Mouse (Mus musculus) myocyte (in vitro differentiated cells): ENCODE data around the gene Cecr2. TPM values are rescaled to one million over a fixed set of nuclear protein-coding genes. Genes with fewer than 3 reads are reported as not detected.
"Not testable (repeated sequence)": the region's sequence is repeated elsewhere in the genome, so short reads cannot be mapped to it uniquely, and the experiment has no call there.

ENCODE experiments used
- H3K27me3 ChIP-seq: one replicate; pipeline ENCODE4 v1.6.1; 2011; ENCODE audit not compliant: control insufficient read depth, insufficient read depth, insufficient read length
- H3K36me3 ChIP-seq: one replicate; pipeline ENCODE4 v1.6.1; 2011; ENCODE audit not compliant: control insufficient read depth, insufficient read depth
- H3K4me2 ChIP-seq: one replicate; pipeline ENCODE4 v1.6.1; 2011; ENCODE audit warnings: low read depth, control low read depth
- H3K4me3 ChIP-seq: one replicate; pipeline ENCODE4 v1.5.1; 2011; ENCODE audit warnings: mild to moderate bottlenecking, control low read depth, moderate library complexity
- H3K79me2 ChIP-seq: one replicate; pipeline ENCODE4 v1.6.1; 2011; ENCODE audit not compliant: control insufficient read depth, insufficient read depth
- H3ac ChIP-seq: one replicate; pipeline ENCODE4 v1.6.1; 2011; ENCODE audit not compliant: control insufficient read depth, insufficient read length
- CEBPB ChIP-seq: IDR thresholded peaks from 2 replicates; pipeline ENCODE4 v1.6.1; 2011; ENCODE audit warnings: mild to moderate bottlenecking, moderate library complexity; ENCODE audit not compliant: poor library complexity, insufficient read depth, severe bottlenecking
- E2F4 ChIP-seq: IDR thresholded peaks from one replicate; pipeline ENCODE4 v1.6.1; 2011; ENCODE audit warnings: mild to moderate bottlenecking, control low read depth, moderate library complexity; ENCODE audit not compliant: insufficient read depth
- MAX ChIP-seq: IDR thresholded peaks from one replicate; pipeline ENCODE4 v1.6.1; 2011; ENCODE audit warnings: low read depth, mild to moderate bottlenecking, control low read depth
- MYOD1 ChIP-seq, 3 experiments: IDR thresholded peaks; one replicate each; pipeline ENCODE4 v1.6.1; 2011; ENCODE audit warnings: control low read depth in 2 of 3, low read depth in 2 of 3, mild to moderate bottlenecking in 2 of 3, moderate library complexity in 1 of 3; ENCODE audit not compliant: insufficient read length in 2 of 3, control insufficient read depth in 1 of 3
- MYOG ChIP-seq, 3 experiments: IDR thresholded peaks; one replicate each; pipeline ENCODE4 v1.6.1; 2011; ENCODE audit warnings: control low read depth in 2 of 3, low read depth in 2 of 3, mild to moderate bottlenecking in 2 of 3; ENCODE audit not compliant: insufficient read length in 2 of 3, control insufficient read depth in 1 of 3, insufficient read depth in 1 of 3
- POLR2A ChIP-seq: IDR thresholded peaks from one replicate; pipeline ENCODE4 v1.6.1; 2011; ENCODE audit warnings: low read depth, mild to moderate bottlenecking, control low read depth, moderate library complexity; ENCODE audit not compliant: insufficient read length
- POLR2AphosphoS2 ChIP-seq: IDR thresholded peaks from one replicate; pipeline ENCODE4 v1.6.1; 2011; ENCODE audit warnings: low read depth, control low read depth; ENCODE audit not compliant: insufficient read length
- REST ChIP-seq: IDR thresholded peaks from one replicate; pipeline ENCODE4 v1.6.1; 2011; ENCODE audit warnings: mild to moderate bottlenecking, control low read depth, moderate library complexity; ENCODE audit not compliant: insufficient read depth, insufficient read length
- SRF ChIP-seq: IDR thresholded peaks from one replicate; pipeline ENCODE4 v1.6.1; 2011; ENCODE audit warnings: low read depth; ENCODE audit not compliant: control insufficient read depth, insufficient read length
- TCF12 ChIP-seq: IDR thresholded peaks from one replicate; pipeline ENCODE4 v1.6.1; 2011; ENCODE audit warnings: mild to moderate bottlenecking, control low read depth; ENCODE audit not compliant: poor library complexity, insufficient read depth, severe bottlenecking
- TCF3 ChIP-seq: IDR thresholded peaks from one replicate; pipeline ENCODE4 v1.6.1; 2011; ENCODE audit warnings: low read depth, control low read depth; ENCODE audit not compliant: insufficient read length
- USF1 ChIP-seq: IDR thresholded peaks from one replicate; pipeline ENCODE4 v1.6.1; 2011; ENCODE audit warnings: low read depth, mild to moderate bottlenecking, control low read depth, moderate library complexity
- polyA plus RNA-seq: library from polyadenylated mRNA; unstranded; fragments of >200 nt; fragmentation: generic; extraction: Trizol; gene quantifications from one replicate; pipeline ENCODE4 v1.2.1, GENCODE M21; 2012; ENCODE audit warnings: missing spikeins

Gene Cecr2
- polyA plus RNA-seq, 1 experiment: 0.12 TPM

DNA sequence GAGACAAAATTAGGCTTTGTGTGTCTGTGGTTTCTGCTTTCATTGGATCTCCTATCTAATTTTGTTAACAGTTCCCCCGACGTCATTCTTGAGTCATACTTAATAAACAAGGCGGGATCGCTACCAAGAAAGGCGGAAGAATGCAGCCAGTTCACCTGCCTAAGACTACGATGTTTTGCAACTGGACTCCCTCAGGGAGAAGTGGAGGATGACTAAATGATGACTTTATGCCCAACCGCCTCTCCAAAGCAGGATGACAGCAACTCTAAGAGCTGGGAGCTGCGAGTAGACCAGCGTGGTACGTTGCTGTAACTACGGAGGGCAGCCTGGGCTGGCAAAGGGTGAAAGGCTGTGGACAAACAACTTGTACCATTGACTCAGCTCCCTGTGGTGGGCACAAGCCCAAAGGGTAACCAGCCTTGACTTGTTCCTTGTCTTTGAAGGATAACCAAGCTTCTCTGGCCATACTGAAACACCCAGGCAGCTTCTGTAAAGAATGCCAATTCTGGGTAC is 24.2 kb upstream of the Cecr2 start:
- H3K4me3 ChIP-seq: no peak overlapping the region
- H3K36me3 ChIP-seq: no peaks in the 10 kb centered on the region
- no peak for TF ChIP-seq MAX
- TF ChIP-seq MYOD1 (IDR thresholded peaks at IDR 0.05; ENCODE audit: control insufficient read depth in 1 of 3, insufficient read length in 2 of 3, low read depth in 2 of 3): no peak
- TF ChIP-seq USF1: no peak
- no peak for TF ChIP-seq TCF3
- no peak for TF ChIP-seq REST
- TF ChIP-seq E2F4: no peak
- TF ChIP-seq TCF12: no peak
- TF ChIP-seq POLR2A: no peak
- TF ChIP-seq MYOG (IDR thresholded peaks at IDR 0.05; ENCODE audit: control insufficient read depth in 1 of 3, insufficient read depth in 1 of 3, insufficient read length in 2 of 3, low read depth in 2 of 3): no peak
- TF ChIP-seq SRF: no peak
- TF ChIP-seq CEBPB: no peak
- TF ChIP-seq POLR2AphosphoS2: no peak
- H3K79me2 ChIP-seq: no peaks in the 10 kb centered on the region
- H3K4me2 ChIP-seq: peak overlapping the region; percentile 69
- no peaks in the 10 kb centered on the region for H3K27me3 ChIP-seq
- H3ac ChIP-seq: no peak overlapping the region

DNA sequence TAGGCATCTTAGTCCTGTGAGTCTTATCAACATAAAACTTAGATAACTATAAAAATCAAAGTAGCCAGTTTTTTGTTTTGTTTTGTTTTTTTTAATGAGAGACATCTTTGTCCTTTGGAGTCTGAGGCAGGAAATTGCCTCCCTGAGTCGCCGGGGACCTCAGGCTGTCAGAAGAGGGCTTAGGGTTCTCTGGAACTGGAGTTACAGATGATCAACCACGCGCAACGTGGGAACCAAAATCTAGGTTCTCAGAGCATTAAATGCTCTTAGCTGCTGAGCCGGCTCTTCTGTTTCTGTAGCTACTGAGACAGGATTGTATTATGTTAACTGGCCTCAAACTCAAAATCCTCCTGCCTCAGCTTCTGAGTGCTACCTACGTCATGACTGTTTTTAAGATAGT is 22.4 kb upstream of the Cecr2 start:
- Histone ChIP-seq H3K36me3 (no peaks in the 10 kb centered on the region), H3K79me2 (no peaks in the 10 kb centered on the region), H3K27me3 (no peaks in the 10 kb centered on the region), H3ac (no peak overlapping the region), H3K4me2 (no peak overlapping the region), H3K4me3 (no peak overlapping the region)
- TF ChIP-seq REST: no peak
- TF ChIP-seq POLR2AphosphoS2: no peak
- TF ChIP-seq TCF3: no peak

DNA sequence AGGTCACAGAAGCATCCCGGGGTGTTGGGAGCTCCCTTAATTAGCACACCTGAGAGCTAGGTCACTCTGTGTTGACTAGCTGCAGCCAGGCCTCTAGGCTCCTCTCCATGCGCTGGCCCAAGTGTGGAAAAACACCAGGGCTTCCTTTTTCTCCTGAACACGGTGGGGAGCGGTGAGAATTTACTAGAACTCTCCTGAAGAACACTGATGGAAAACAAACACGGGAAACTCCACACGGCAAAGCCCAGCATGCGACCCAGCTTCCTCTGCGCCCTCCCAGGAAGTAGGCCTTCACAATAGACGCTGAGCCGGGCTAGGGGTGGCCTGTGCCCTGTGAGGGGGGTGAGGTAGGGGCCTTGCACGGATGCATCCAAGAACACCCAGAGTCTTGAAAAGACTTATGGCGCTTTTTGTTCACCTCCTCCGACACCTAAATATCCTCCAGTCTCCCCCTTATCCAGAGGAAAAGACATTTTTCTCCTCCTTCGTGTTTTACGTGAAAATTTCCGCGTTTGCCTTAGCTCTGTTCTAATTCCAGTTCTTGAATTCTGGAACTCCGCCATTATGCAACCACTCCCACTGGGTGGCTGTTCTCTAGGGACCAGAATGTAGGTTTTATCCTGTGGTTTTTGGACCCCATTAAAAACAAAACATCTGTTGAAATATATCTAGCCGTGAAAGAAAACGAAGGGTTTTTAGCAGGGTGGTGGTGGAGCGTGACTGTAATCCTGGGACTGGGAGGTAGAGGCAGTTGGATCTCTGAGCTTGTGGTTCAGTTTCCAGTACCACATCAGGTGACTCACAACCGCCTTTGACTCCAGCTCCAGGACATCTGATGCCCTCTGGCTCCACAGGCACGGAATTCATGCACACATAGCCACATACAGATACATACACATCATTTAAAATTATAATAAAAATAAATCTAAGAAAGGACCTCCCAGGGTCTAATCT is 21.5 kb upstream of the Cecr2 start:
- Histone ChIP-seq H3ac (no peak overlapping the region), H3K4me2 (no peak overlapping the region), H3K36me3 (no peaks in the 10 kb centered on the region), H3K4me3 (no peak overlapping the region), H3K27me3 (no peaks in the 10 kb centered on the region), H3K79me2 (no peaks in the 10 kb centered on the region)
- TF ChIP-seq POLR2A (no peak), MYOD1 (IDR thresholded peaks at IDR 0.05; ENCODE audit: control insufficient read depth in 1 of 3, insufficient read length in 2 of 3, low read depth in 2 of 3) (no peak), MYOG (IDR thresholded peaks at IDR 0.05; ENCODE audit: control insufficient read depth in 1 of 3, insufficient read depth in 1 of 3, insufficient read length in 2 of 3, low read depth in 2 of 3) (no peak), MAX (no peak), CEBPB (no peak), POLR2AphosphoS2 (no peak), TCF3 (no peak), E2F4 (no peak), REST (no peak)

DNA sequence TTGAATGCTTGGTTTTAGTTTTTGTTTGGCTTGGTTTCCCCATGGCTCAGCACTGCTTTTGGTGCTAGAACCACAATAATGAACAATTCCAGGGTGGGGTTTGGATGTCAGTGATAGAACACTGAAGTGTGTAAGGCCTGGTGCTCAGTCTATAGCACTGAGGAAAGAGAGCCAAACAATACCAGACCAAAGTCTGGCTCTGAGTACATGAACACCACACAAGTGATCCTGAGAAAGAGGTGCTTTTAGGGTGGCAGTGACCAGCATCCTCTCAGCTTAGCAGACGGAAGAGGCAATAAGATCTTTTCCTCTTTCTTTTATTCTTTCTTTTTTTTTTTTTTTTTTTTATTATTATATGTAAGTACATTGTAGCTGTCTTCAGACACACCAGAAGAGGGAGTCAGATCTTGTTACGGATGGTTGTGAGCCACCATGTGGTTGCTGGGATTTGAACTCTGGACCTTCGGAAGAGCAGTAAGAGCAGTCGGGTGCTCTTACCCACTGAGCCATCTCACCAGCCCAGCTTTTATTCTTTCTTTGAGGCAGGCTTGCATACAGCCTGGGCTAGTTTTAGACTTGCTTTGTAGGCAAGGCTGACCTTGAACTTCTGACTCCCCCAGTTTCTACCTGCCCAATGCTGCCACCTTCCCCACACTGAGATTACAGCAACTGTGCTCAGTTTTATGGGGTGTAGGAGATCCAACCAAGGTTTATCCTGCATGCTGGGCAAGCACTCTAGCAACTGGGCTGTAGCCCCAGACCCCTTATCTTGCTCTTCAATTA is 18.7 kb upstream of the Cecr2 start:
- not testable (repeated sequence) for H3K36me3 ChIP-seq, H3K79me2 ChIP-seq, H3K4me2 ChIP-seq, H3K4me3 ChIP-seq, H3K27me3 ChIP-seq, H3ac ChIP-seq

DNA sequence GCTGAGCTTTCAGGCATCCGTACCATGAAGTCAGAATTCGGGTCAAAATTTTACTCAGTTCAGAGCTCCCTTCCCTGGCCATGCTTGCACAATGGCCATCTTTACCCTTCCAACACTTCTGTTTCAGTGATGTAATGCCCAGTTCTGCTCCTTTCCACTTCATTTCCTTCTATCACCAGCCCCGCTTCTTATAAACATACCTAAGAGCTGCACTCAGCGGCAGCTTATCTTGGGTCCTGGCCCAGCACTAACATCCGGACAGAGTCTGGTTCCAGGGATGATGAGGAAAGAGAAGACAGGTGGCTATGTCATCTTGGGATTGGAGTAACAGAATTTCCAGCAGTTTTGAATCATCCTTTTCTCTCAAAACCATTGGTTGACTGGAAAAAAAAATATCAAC is 18.0 kb upstream of the Cecr2 start:
- H3K36me3 ChIP-seq: no peaks in the 10 kb centered on the region
- H3K4me2 ChIP-seq: no peak overlapping the region

More for the DNA sequence above, 18.0 kb upstream of the Cecr2 start:
- H3K4me3 ChIP-seq: no peak overlapping the region
- no peaks in the 10 kb centered on the region for H3K79me2 ChIP-seq
- H3ac ChIP-seq: no peak overlapping the region
- no peaks in the 10 kb centered on the region for H3K27me3 ChIP-seq
- no peak for TF ChIP-seq SRF
- TF ChIP-seq MYOG (IDR thresholded peaks at IDR 0.05; ENCODE audit: control insufficient read depth in 1 of 3, insufficient read depth in 1 of 3, insufficient read length in 2 of 3, low read depth in 2 of 3): no peak
- no peak for TF ChIP-seq USF1
- no peak for TF ChIP-seq MAX
- TF ChIP-seq E2F4: no peak
- no peak for TF ChIP-seq CEBPB
- no peak for TF ChIP-seq POLR2A
- TF ChIP-seq TCF3: no peak
- TF ChIP-seq POLR2AphosphoS2: no peak
